Mouse (Mus musculus): Measurements from ENCODE around the gene Eqtn. TPM values are rescaled to one million over a fixed set of nuclear protein-coding genes. Genes with fewer than 3 reads are reported as not detected.

Gene Eqtn
- polyA plus RNA-seq (2014; fragmentation: Nextera tagmentation; extraction: Ambion mirVana), result 0.15 TPM in 1 of 2 replicates, not detected in the other

DNA sequence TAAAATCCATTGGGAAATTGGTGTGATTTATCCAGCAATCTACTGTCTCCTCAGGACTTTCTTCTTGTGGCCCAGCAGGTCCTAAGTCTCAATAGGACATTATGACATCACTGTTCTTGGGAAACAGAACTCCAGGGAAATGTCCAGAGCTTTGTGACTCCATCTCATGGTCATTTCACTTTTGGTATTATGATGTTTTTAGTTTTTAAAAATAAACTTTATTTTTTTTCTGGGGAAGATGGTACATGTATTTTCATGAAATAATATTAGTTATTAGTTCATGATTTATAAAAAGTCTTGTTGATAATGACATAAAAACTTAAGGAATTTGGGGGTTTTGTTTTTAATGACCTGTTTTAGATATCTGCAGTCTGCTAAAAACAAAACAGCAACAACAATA, at the start of gene Eqtn:
Gene Eqtn (minus strand): TSS at position 101 of the 400 bp plus-strand sequence.
- no peak within 1 kb of the TSS for H3K27ac ChIP-seq (ENCODE audit: low read depth, low read length)
- no peak within 1 kb of the TSS for H3K9ac ChIP-seq (ENCODE audit: low read depth, low read length)
- H3K4me2 ChIP-seq (replicated peaks; ENCODE audit: low read depth, low read length), result no peak within 1 kb of the TSS
- no peaks in the 10 kb centered on the region for H3K9me3 ChIP-seq (ENCODE audit: control insufficient read depth, low read length)
- no peak for ATAC-seq (ENCODE audit: low FRiP score)
- no peak for DNase-seq (ENCODE audit: low spot score)
- H3K27me3 ChIP-seq (ENCODE audit: control insufficient read depth, insufficient read depth, low read length), result no peaks in the 10 kb centered on the region
- no peaks in the 10 kb centered on the region for H3K36me3 ChIP-seq (ENCODE audit: control insufficient read depth, insufficient read depth, low read length)
- H3K4me3 ChIP-seq (ENCODE audit: low read depth, low read length), result no peak within 1 kb of the TSS
- H3K4me1 ChIP-seq (replicated peaks; ENCODE audit: control insufficient read depth, insufficient read depth, low read length), result no peaks in the 10 kb centered on the region

GRCm38 (mm10) chr4:94973321-94973720, 44.7 kb upstream of the Eqtn start:
- WGBS, result 91% methylated on average over 2 of the region's 2 CpGs
- Histone ChIP-seq H3K27me3 (ENCODE audit: control insufficient read depth, insufficient read depth, low read length) (no peaks in the 10 kb centered on the region), H3K4me3 (ENCODE audit: low read depth, low read length) (no peak overlapping the region), H3K4me2 (replicated peaks; ENCODE audit: low read depth, low read length) (no peak overlapping the region), H3K4me1 (replicated peaks; ENCODE audit: control insufficient read depth, insufficient read depth, low read length) (no peaks in the 10 kb centered on the region), H3K9ac (ENCODE audit: low read depth, low read length) (no peak overlapping the region), H3K36me3 (ENCODE audit: control insufficient read depth, insufficient read depth, low read length) (peaks cover 4% of the 10 kb centered on the region; the same call in 1 of the 2 replicates), H3K27ac (ENCODE audit: low read depth, low read length) (no peak overlapping the region), H3K9me3 (ENCODE audit: control insufficient read depth, low read length) (no peaks in the 10 kb centered on the region)
- ATAC-seq (ENCODE audit: low FRiP score), result no peak
- DNase-seq (ENCODE audit: low spot score), result no peak

DNA sequence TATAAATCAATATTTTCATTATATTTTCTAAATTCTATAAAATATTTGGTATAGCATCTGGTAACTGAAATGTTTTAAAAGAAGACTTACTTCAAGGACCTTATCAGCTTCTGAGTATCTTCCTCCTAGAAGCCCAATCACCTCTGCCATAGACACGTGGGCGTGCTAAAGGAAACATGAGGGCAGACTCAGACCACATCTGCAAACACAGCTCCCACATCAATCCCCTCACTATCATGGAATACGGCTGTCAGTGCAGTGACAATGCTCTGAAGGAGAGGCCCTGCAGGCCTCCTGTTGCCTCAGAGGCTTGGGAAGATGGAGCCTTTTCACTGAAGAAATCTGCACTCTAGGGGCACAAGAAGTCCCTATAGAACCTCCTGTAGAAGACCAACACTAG, 24.1 kb upstream of the Eqtn start:
- Histone ChIP-seq H3K4me2 (replicated peaks; ENCODE audit: low read depth, low read length) (no peak overlapping the region), H3K27ac (ENCODE audit: low read depth, low read length) (no peak overlapping the region), H3K9ac (ENCODE audit: low read depth, low read length) (no peak overlapping the region), H3K36me3 (ENCODE audit: control insufficient read depth, insufficient read depth, low read length) (no peaks in the 10 kb centered on the region; the same call in 1 of the 2 replicates), H3K4me1 (replicated peaks; ENCODE audit: control insufficient read depth, insufficient read depth, low read length) (no peaks in the 10 kb centered on the region), H3K27me3 (ENCODE audit: control insufficient read depth, insufficient read depth, low read length) (no peaks in the 10 kb centered on the region), H3K4me3 (ENCODE audit: low read depth, low read length) (no peak overlapping the region), H3K9me3 (ENCODE audit: control insufficient read depth, low read length) (no peaks in the 10 kb centered on the region)
- DNase-seq (ENCODE audit: low spot score) (no peak), ATAC-seq (ENCODE audit: low FRiP score) (no peak)
- 91% methylated on average over 3 of the region's 3 CpGs for WGBS

GRCm38 (mm10) chr4:94941221-94941855, 12.7 kb upstream of the Eqtn start:
- H3K9ac ChIP-seq (ENCODE audit: low read depth, low read length), result no peak overlapping the region
- H3K4me1 ChIP-seq (replicated peaks; ENCODE audit: control insufficient read depth, insufficient read depth, low read length), result no peaks in the 10 kb centered on the region
- ATAC-seq (ENCODE audit: low FRiP score), result peak; percentile 27; the same call in 1 of the 2 replicates
- no peaks in the 10 kb centered on the region for H3K27me3 ChIP-seq (ENCODE audit: control insufficient read depth, insufficient read depth, low read length)
- WGBS, result 83% methylated on average over 11 of the region's 11 CpGs
- DNase-seq (ENCODE audit: low spot score), result no peak
- H3K4me3 ChIP-seq (ENCODE audit: low read depth, low read length), result no peak overlapping the region
- peaks cover 3% of the 10 kb centered on the region; the same call in 1 of the 2 replicates for H3K36me3 ChIP-seq (ENCODE audit: control insufficient read depth, insufficient read depth, low read length)
- H3K27ac ChIP-seq (ENCODE audit: low read depth, low read length), result no peak overlapping the region
- no peak overlapping the region for H3K4me2 ChIP-seq (replicated peaks; ENCODE audit: low read depth, low read length)
- no peaks in the 10 kb centered on the region for H3K9me3 ChIP-seq (ENCODE audit: control insufficient read depth, low read length)

DNA sequence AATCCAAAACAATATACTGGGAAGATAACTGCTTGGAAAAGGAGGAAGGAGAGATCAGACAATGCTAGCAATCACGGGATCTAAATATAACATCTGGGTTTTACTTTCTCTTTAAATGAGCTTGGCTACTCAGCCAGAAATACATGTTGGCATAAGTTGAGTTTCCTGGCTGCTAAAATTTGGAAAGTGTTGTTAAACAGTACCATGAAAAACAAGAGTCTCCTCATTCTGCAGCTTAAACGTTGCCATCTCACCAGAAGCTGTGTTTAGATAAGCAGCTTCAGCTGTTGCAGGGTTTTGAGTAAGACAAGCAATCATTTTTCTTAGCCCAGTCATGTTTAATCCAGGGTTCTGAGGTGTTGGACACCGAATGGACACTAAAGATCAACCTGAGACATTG, 26.9 kb downstream of the Eqtn start:
- Histone ChIP-seq H3K36me3 (ENCODE audit: control insufficient read depth, insufficient read depth, low read length) (no peaks in the 10 kb centered on the region), H3K9me3 (ENCODE audit: control insufficient read depth, low read length) (no peaks in the 10 kb centered on the region), H3K27me3 (ENCODE audit: control insufficient read depth, insufficient read depth, low read length) (no peaks in the 10 kb centered on the region), H3K4me2 (replicated peaks; ENCODE audit: low read depth, low read length) (no peak overlapping the region), H3K9ac (ENCODE audit: low read depth, low read length) (no peak overlapping the region), H3K27ac (ENCODE audit: low read depth, low read length) (no peak overlapping the region), H3K4me3 (ENCODE audit: low read depth, low read length) (no peak overlapping the region), H3K4me1 (replicated peaks; ENCODE audit: control insufficient read depth, insufficient read depth, low read length) (no peaks in the 10 kb centered on the region)
- DNase-seq (ENCODE audit: low spot score) (no peak), ATAC-seq (ENCODE audit: low FRiP score) (no peak)
- 80% methylated on average over 3 of the region's 3 CpGs for WGBS

DNA sequence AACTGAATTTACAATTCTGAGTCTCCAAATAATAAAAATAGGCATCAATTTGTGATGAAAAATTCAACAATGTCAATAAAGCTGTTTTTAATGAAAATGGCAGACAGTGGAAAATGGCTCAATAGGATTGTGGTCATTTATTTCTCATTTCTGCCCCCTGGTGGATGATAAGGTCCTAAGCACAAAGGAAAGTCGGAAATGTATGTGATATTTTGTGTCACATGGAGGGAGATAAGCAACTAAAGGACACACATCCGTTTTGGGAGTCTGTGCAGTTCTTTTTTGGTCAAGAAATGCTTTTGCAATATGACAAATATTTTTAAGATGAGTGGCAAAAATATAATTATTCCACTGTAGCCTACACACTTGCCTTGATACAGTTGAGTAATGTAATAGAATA, 27.9 kb downstream of the Eqtn start:
- WGBS, result 39% methylated on average over 2 of the region's 2 CpGs
- no peaks in the 10 kb centered on the region for H3K27me3 ChIP-seq (ENCODE audit: control insufficient read depth, insufficient read depth, low read length)
- H3K4me2 ChIP-seq (replicated peaks; ENCODE audit: low read depth, low read length), result no peak overlapping the region
- H3K9me3 ChIP-seq (ENCODE audit: control insufficient read depth, low read length), result no peaks in the 10 kb centered on the region
- no peaks in the 10 kb centered on the region for H3K4me1 ChIP-seq (replicated peaks; ENCODE audit: control insufficient read depth, insufficient read depth, low read length)
- H3K9ac ChIP-seq (ENCODE audit: low read depth, low read length), result no peak overlapping the region
- ATAC-seq (ENCODE audit: low FRiP score) (no peak), DNase-seq (ENCODE audit: low spot score) (peak; percentile 47)
- no peak overlapping the region for H3K4me3 ChIP-seq (ENCODE audit: low read depth, low read length)
- no peaks in the 10 kb centered on the region for H3K36me3 ChIP-seq (ENCODE audit: control insufficient read depth, insufficient read depth, low read length)
- H3K27ac ChIP-seq (ENCODE audit: low read depth, low read length), result no peak overlapping the region

Other genes with a start within 250 kb of the Eqtn start
- 11.4 and 11.6 TPM in 2 replicates for gene Tek, start 189.6 kb downstream of the Eqtn start, polyA plus RNA-seq (2014; fragmentation: Nextera tagmentation; extraction: Ambion mirVana)
- 29.6 and 42.0 TPM in 2 replicates for gene Mysm1, start 50.3 kb upstream of the Eqtn start, polyA plus RNA-seq (2014; fragmentation: Nextera tagmentation; extraction: Ambion mirVana)
- gene Jun, start 123.4 kb upstream of the Eqtn start, polyA plus RNA-seq (2014; fragmentation: Nextera tagmentation; extraction: Ambion mirVana), result 25.6 and 25.7 TPM in 2 replicates

All from hindbrain, embryonic 11.5 days (tissue).